Mouse (Mus musculus) brain, embryonic 18.5 days (tissue): Measurements from ENCODE around the gene Acss1.

Experiments used
- DNase-seq: peaks from one replicate; pipeline ENCODE4 v3.0.0-alpha.2; 2012; ENCODE audit warnings: low read depth, low spot score

Gene Acss1

GRCm38 (mm10) chr2:150665534-150666451 is 2.5 kb downstream of the Acss1 start:
- DNase-seq = no peak

GRCm38 (mm10) chr2:150665006-150665405 is 3.3 kb downstream of the Acss1 start:
- no peak for DNase-seq

GRCm38 (mm10) chr2:150664152-150664920 is 4.0 kb downstream of the Acss1 start:
- no peak for DNase-seq

DNA sequence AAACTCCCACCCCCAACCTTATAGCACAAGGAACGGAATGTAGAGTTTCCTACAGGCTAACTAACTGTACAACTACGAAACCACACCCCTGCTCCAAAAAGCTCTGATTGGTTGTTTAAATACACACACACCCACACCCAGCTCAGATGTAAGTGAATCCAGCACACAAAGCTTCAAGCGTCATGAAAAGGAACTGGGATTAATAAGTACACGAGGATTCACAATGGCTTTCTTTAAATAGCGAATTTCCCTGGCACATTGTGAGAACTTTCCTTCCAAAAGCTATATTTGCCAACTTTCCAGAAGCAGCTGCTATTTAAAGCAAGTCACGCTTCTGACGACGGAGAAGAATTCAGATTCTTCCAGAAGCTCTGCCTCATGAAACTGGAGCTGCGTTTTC is 5.0 kb downstream of the Acss1 start:
- no peak for DNase-seq

GRCm38 (mm10) chr2:150662007-150662406 is 6.3 kb downstream of the Acss1 start:
- DNase-seq = no peak

DNA sequence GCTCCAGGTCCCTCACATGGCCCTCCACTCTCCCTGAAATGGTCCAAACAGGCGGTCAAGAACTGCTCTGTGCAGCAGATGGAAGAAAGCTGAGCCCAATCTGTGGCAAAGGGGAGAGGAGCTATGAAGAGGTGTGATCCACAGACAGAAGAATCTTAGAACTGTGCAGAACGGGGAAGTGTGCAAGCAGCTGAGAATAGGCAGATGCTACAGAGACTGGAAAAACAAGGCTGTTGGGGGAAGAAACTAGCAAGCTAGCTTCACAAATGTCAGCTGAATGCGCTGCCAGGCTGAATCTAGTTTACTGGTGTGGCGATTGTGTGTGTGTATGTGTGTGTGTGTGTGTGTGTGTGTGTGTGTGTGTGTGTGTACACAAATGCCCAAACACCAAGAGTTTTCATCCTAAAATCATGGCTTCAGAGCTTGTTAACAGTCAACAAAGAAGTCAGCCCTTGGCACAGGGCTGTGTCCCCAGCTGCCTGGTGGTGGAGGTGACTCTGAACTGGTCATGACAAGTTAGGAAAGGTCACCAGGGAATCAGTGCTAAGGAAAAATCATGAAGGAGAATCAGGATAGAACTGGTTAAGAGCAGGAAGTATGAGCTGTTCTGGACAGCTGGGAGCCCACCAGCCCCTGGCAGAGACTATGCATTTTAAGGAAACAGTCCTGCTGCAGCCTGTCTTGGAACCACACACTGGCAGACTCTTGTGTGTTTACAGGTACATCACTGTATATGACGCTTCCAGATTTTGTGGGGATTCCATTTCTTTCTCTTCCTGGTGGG is 7.4 kb downstream of the Acss1 start:
- DNase-seq = no peak

- no peak for DNase-seq
Measured at GRCm38 (mm10) chr2:150660049-150660448, 8.3 kb downstream of the Acss1 start.

- DNase-seq = no peak
Measured at GRCm38 (mm10) chr2:150656975-150657768, 11.1 kb downstream of the Acss1 start.

GRCm38 (mm10) chr2:150656112-150656511 is 12.2 kb downstream of the Acss1 start:
- no peak for DNase-seq

GRCm38 (mm10) chr2:150655290-150655689 is 13.0 kb downstream of the Acss1 start:
- DNase-seq = no peak

- no peak for DNase-seq
Measured at GRCm38 (mm10) chr2:150654814-150655213, 13.5 kb downstream of the Acss1 start.

DNA sequence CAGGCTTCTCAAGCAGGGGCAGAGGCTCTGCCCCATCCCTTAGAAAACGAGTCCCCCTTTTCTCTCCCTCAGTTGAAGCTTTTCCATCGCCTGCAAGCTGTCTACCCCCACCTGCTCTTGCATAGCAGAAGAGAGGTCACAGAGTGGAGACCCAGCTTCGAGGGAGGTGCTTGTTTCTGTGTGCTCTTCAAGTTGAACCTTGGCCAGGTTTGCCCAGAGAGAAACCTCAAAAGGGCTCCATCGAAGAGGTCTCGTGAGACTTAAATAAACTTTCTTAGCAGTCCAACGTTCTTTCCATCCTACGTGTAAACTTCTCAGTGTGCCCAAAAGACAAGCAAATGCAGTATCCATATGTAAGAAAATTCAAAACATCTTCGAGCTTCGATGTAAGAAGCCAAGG is 16.9 kb downstream of the Acss1 start:
- no peak for DNase-seq

- no peak for DNase-seq
Measured at GRCm38 (mm10) chr2:150650511-150651074, 17.7 kb downstream of the Acss1 start.

DNA sequence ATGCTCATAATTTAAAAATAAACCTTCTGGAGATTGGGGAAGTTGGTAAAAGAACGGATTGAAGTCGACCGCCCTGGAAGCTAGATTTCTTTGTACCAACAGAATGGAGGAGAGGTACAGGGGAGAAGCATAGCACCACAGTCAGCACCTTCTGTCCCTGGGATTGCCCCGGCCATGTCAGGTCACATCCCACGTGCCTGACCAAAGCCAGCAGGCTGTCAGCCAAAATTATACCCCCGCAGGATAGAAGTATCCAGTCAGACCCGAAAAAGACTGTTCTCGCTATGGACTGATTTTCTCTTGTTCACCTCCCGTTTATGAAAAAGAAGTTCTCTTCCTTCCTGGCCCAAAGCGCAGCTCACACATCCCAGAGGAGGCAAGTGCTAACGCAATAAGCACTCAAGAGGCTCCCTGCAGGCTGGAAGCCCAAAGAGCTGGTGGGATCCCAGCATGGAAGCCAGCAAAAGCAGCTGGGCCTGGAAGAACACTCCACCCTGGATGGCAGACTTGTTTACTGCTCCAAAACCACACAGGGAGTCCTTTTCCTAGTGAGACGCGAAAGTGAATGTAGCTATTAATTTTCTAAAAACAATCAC is 19.9 kb downstream of the Acss1 start:
- DNase-seq = no peak

DNA sequence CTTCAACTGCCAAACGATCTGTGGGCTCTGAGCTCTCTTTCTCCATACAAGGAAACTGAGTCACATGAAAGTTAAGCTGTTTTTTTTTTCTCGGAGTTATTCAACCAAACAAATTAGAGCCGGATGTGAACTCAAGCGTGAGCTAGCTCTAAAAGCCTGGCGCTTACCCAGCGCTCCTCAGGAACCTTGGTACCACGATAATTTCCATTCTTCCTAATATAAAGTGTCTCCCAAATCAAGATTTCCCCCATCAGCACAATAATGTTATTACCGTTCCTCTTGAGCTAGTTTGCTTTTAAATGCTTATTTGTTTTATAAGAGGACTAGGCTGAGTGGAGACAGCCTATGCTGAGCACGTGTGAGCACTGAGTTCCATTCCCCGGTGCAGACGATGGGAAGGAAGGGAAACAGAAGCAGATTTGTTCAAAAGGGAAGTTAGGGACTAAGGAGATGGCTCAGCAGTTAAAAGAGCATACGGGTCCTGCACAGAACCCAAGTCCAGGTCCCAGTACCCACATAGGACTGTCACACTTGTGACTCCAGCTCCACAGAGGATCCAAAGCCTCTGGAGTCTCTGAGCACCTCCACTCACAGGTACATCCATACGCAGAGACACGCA is 20.5 kb downstream of the Acss1 start:
- DNase-seq = no peak

DNA sequence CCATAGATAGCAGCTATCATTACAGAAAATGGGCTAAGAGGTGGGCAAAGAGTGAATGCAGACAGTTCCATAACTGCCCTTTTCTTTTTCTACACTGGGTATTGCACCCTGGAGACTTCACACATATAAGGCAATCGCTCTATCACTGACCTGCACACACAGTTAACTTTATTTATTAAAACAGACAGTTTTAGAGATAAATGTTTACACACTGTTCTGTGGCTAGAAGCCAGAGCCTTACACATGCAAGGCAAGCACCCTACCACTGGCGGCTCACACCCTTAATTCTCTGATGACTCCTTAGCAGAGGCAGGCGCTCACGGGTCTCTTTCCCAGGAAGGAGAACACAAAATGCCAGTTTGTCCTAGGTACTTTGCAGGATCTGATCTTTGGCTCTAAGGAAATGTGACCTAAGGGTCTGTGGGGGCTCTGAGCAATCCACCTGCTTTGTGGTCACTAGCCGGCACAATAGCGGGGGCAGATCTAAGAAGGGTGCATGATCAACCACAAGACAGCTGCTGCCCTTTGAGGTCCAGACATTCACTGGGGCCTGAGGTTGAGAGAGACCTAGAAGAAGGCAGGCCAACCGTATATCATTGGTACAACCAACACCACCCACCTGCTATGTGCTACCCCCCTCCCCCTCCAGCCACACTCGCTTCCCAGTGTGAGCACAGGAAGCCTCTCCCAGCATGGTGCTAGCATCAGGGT is 21.7 kb downstream of the Acss1 start:
- no peak for DNase-seq

DNA sequence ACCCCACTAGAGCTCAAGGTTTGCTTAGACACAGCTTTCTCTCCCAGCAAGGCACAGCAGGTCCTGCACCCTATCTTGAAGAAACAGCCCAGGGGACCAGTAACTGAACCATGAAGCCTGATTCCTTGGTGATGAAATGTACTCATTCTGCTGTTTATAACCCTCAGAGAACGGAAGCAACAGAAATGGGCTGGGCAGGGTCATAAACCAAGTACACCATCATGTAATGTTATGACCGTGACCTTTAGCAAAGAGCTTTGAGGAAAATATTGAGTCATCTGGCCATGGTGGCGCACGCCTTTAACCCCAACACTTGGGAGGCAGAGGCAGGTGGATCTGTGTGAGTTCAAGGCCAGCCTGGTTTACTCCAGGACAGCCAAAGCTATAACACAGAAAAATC is 23.1 kb downstream of the Acss1 start:
- DNase-seq = no peak

DNA sequence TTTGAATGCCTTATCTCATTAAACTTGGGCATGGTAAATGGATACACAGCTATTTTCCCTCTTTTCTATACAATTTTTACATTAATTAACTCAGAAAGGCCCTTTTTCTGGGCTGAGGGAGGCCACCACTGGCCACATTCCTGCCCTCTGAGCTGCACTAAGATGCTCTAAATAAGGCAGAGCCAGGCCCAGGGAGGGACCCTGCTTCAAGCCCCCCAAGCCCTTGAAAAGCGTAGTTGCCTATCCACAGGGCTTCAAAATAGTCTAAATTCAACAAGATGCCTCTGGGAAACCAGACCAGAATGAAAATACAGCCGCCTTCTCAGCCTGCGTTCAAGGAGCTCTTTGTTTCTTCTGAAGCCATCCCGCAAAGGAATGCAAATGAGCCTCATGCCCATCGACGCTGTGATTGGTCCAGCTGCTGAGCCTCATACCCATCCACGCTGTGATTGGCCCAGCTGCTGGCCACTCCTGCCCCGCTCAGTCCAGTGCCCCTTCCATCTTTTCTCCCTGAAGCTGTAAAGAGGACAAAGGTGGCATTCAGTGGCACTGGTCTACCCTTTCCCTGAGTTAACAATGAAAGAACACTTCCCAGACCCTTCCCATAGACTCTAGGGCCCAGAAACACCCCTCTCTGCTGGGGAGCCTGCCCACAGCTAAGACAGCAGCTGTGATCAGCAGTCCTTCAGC is 24.4 kb downstream of the Acss1 start:
- DNase-seq = peak; percentile 81

DNA sequence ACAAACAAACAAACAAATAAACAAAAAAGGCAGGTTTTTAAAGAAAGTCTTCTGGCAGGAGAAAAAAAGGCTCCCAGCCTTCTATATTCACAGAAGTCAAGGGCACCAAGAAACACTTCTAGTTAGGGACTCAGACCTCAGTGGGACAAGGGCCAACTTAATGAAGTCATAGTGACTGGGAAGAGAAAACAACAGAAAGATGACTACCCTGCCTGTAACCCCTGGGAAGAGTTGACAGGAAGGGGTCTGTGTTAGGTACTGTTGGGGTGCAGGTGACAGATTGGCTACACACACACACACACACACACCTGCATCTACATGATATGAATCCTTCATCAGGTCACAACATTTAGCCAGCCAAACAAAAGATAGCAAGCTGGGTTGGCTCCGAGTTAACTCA is 25.1 kb downstream of the Acss1 start:
- no peak for DNase-seq
